8 mouse cellular contexts compared by ENCODE assay signal in the genomic region with DNA sequence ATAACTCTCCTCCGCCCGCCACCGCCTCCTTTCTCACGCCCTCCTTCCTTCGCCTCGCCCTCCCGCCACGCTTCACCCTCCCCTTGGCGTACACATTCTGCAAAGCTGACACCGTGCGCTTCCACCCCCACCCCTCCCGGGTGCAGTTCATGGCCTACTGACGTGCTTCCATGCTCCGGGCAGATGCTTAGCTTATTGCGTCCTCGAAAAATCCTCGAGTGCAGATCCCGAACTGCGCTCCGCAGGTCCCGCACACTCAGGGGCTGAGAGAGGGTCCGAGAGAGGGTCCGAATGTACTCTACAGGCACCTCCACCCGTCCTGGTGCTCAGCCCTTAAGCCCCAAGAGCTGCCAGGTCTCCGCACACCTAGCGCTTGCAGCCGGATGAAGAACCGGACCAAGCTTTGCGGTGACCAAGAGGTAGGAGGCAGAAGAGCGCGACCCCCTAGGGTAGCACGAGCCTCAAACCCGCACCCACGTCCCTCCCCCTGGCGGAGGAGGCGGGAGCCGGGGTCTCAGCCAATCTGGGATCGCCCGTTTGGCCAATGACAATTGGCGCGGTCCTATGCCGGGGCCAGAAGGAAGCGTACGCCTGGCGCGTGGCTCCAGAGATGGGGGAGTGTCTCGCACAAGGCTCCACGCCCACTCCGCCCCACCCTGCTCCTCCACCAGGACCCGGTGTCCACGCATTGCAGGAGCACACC. TPM values are rescaled to one million over a fixed set of nuclear protein-coding genes. Genes with fewer than 3 reads are reported as not detected.
DNase-seq lines count a peak whose midpoint lies in the region; ATAC-seq and TF ChIP-seq lines count a peak whose summit lies in the region.

A gene (minus strand): TSS at position 456 of the 703 bp plus-strand sequence.

- H3K4me3 ChIP-seq in gastrocnemius, adult 2 months: peak within 1 kb of the TSS; percentile 68
- peak within 1 kb of the TSS; percentile 40 for H3K4me3 ChIP-seq in forebrain, embryonic 14.5 days (ENCODE audit: low read depth, low read length)
- peak within 1 kb of the TSS; percentile 39 for H3K4me3 ChIP-seq in intestine, postnatal 0 days (ENCODE audit: low read depth, low read length)
- H3K4me3 ChIP-seq in stomach, postnatal 0 days (ENCODE audit: low read depth, low read length): peak within 1 kb of the TSS; percentile 41

- no peaks in the 10 kb centered on the region for H3K36me3 ChIP-seq in forebrain, embryonic 14.5 days (ENCODE audit: control insufficient read depth, insufficient read depth, low read length)
- no peaks in the 10 kb centered on the region for H3K36me3 ChIP-seq in intestine, postnatal 0 days (ENCODE audit: control insufficient read depth, insufficient read depth)
- H3K36me3 ChIP-seq in stomach, postnatal 0 days (ENCODE audit: control insufficient read depth, insufficient read depth, low read length): no peaks in the 10 kb centered on the region

- no peaks in the 10 kb centered on the region for H3K9me3 ChIP-seq in forebrain, embryonic 14.5 days (replicated peaks; ENCODE audit: control insufficient read depth, low read length)
- H3K9me3 ChIP-seq in intestine, postnatal 0 days (ENCODE audit: control insufficient read depth): no peaks in the 10 kb centered on the region
- H3K9me3 ChIP-seq in stomach, postnatal 0 days (ENCODE audit: control insufficient read depth, low read length): no peaks in the 10 kb centered on the region

- peak within 1 kb of the TSS; percentile 32 for H3K9ac ChIP-seq in forebrain, embryonic 14.5 days (ENCODE audit: low read length)
- no peak within 1 kb of the TSS for H3K9ac ChIP-seq in intestine, postnatal 0 days (ENCODE audit: low read depth, low read length)
- peak within 1 kb of the TSS; percentile 50 for H3K9ac ChIP-seq in stomach, postnatal 0 days (ENCODE audit: low read length)

- H3K4me1 ChIP-seq in forebrain, embryonic 14.5 days (ENCODE audit: control insufficient read depth, insufficient read depth, low read length): peaks cover 7% of the 10 kb centered on the region
- peaks cover 4% of the 10 kb centered on the region; the same call in 1 of the 2 replicates for H3K4me1 ChIP-seq in intestine, postnatal 0 days (replicated peaks; ENCODE audit: control insufficient read depth, insufficient read depth, low read length)
- peaks cover 9% of the 10 kb centered on the region; the same call in 1 of the 2 replicates for H3K4me1 ChIP-seq in stomach, postnatal 0 days (replicated peaks; ENCODE audit: control insufficient read depth, insufficient read depth)

- H3K4me2 ChIP-seq in forebrain, embryonic 14.5 days (ENCODE audit: low read length): peak within 1 kb of the TSS; percentile 79
- peak within 1 kb of the TSS; percentile 89 for H3K4me2 ChIP-seq in intestine, postnatal 0 days (replicated peaks; ENCODE audit: low read depth)
- H3K4me2 ChIP-seq in stomach, postnatal 0 days (replicated peaks; ENCODE audit: low read depth): peak within 1 kb of the TSS; percentile 82

- no peak for TF ChIP-seq EP300 in stomach, postnatal 0 days (optimal IDR thresholded peaks at IDR 0.05)

- intact Hi-C loops in gastrocnemius, adult 2 months (cut with DNase I): no loop called here
- intact Hi-C loops in gastrocnemius, postnatal 14 days (cut with DNase I; ENCODE audit: low total_unique reads): no loop called here

- H3K27ac ChIP-seq in gastrocnemius, adult 2 months: no peak within 1 kb of the TSS
- no peak within 1 kb of the TSS for H3K27ac ChIP-seq in forebrain, embryonic 14.5 days (ENCODE audit: low read depth, low read length)
- H3K27ac ChIP-seq in intestine, postnatal 0 days (ENCODE audit: low read depth, low read length): no peak within 1 kb of the TSS
- peak within 1 kb of the TSS; percentile 86 for H3K27ac ChIP-seq in stomach, postnatal 0 days (replicated peaks)

- no peak for TF ChIP-seq CTCF in gastrocnemius, adult 2 months (IDR thresholded peaks at IDR 0.05)
- no peak for TF ChIP-seq CTCF in intestine, postnatal 0 days (IDR thresholded peaks at IDR 0.05; ENCODE audit: low read depth)
- peak; percentile 13; the same call in 1 of the 2 replicates for TF ChIP-seq CTCF in stomach, postnatal 0 days (IDR thresholded peaks at IDR 0.05; ENCODE audit: low read depth)

- WGBS in forebrain, embryonic 14.5 days: under 1% methylated on average over 50 of the region's 51 CpGs
- 1% methylated on average over 51 of the region's 51 CpGs for WGBS in intestine, postnatal 0 days
- WGBS in stomach, postnatal 0 days: under 1% methylated on average over 51 of the region's 51 CpGs

- 0 out of 2 replicates have a peak, but pooled peaks have one; percentile 33 for ATAC-seq in forebrain, embryonic 14.5 days
- peak; percentile 33 for ATAC-seq in intestine, postnatal 0 days
- peak; percentile 41 for ATAC-seq in stomach, postnatal 0 days (ENCODE audit: low FRiP score, low TSS enrichment)

- DNase-seq in gastrocnemius, adult 2 months: peak; percentile 25
- no peak for DNase-seq in gastrocnemius, postnatal 14 days
- peak; percentile 56 for DNase-seq in adrenal gland, adult 2 months
- DNase-seq in forebrain, embryonic 14.5 days (ENCODE audit: low spot score): peak; percentile 44
- peak; percentile 36 for DNase-seq in lung, postnatal 10 days
- peak; percentile 57 for DNase-seq in stomach, postnatal 0 days (ENCODE audit: low spot score)
- no peak for DNase-seq in spleen, adult 18-20 months

- peaks cover 57% of the 10 kb centered on the region for H3K27me3 ChIP-seq in forebrain, embryonic 14.5 days (replicated peaks; ENCODE audit: control insufficient read depth, insufficient read depth, low read length)
- peaks cover 47% of the 10 kb centered on the region for H3K27me3 ChIP-seq in intestine, postnatal 0 days (replicated peaks; ENCODE audit: control insufficient read depth, insufficient read depth, low read length)
- peaks cover 14% of the 10 kb centered on the region; the same call in 1 of the 2 replicates for H3K27me3 ChIP-seq in stomach, postnatal 0 days (ENCODE audit: control insufficient read depth, insufficient read depth, low read length)

RNA-seq across cellular contexts. Expression of the gene that starts here (rescaled TPM):
- total RNA-seq in gastrocnemius, adult 2 months (2021): not detected
- not detected for total RNA-seq in gastrocnemius, postnatal 14 days (2021)
- under 1 TPM; 0.17 to 0.35 TPM for total RNA-seq in adrenal gland, adult 2 months (2021)
- 1.9 and 3.8 TPM in 2 replicates for polyA plus RNA-seq in adrenal gland, adult 2 months (2012; rRNA removed)
- polyA plus RNA-seq in forebrain, embryonic 14.5 days (2014; fragmentation: Nextera tagmentation; extraction: Ambion mirVana): 0.26 and 0.32 TPM in 2 replicates
- polyA plus RNA-seq in intestine, postnatal 0 days (2015; fragmentation: Nextera tagmentation; extraction: Ambion mirVana): 5.4 and 6.8 TPM in 2 replicates
- polyA plus RNA-seq in stomach, postnatal 0 days (2015; fragmentation: Nextera tagmentation; extraction: Ambion mirVana): 4.3 and 4.5 TPM in 2 replicates

Comparison
In these comparisons a context has a peak if more than half of its experiments do, and no peak if none do; other contexts are left out.
1. Peak in DNase-seq and H3K4me3 ChIP-seq in gastrocnemius, adult 2 months; RNA of the gene not detected or under 1 TPM.
2. Peak in DNase-seq, ATAC-seq, H3K4me3 ChIP-seq, H3K9ac ChIP-seq and H3K4me2 ChIP-seq in forebrain, embryonic 14.5 days; RNA of the gene not detected or under 1 TPM.
3. DNase-seq: peak in adrenal gland, adult 2 months (single experiment), lung, postnatal 10 days (single experiment) and stomach, postnatal 0 days (single experiment); none in gastrocnemius, postnatal 14 days (single experiment) and spleen, adult 18-20 months (0 of 2).
4. Peak in every context shown above with its lines, with median percentiles within 50 percentile points of each other: H3K4me3 ChIP-seq, ATAC-seq and H3K4me2 ChIP-seq.